Mouse (Mus musculus) bone marrow, adult 2 months (tissue): ENCODE data around the gene Myo10.

ENCODE experiments used
- CTCF ChIP-seq: fragments of 200-500 bp; IDR thresholded peaks from 2 replicates; pipeline ENCODE4 v1.5.1; 2011; ENCODE audit warnings: low read length, control low read depth; ENCODE audit not compliant: control insufficient read depth, insufficient read depth
- POLR2A ChIP-seq: fragments of 200-500 bp; IDR thresholded peaks from 2 replicates; pipeline ENCODE4 v1.6.1; 2011; ENCODE audit warnings: low read depth, mild to moderate bottlenecking, control low read depth, low read length, borderline replicate concordance; ENCODE audit not compliant: control insufficient read depth

DNA sequence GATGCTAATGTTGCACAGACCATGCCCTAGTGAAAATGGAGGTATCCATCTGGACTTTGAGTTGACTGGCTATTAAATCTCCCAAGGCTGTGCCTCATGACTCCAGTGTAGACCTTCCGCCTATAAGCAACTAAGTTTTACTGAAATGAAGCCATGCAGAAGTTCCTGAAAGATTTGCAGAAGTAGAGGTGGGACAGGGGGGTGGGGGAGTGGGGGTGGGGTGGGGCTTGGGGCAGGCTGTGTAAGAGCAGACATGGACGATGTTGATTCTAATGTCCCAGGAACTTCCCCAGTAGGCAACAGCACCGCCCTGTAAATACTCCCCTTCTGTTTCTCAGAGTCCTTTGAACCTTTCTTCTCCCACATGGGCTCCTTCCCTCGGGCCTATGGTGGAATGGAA, 16.9 kb upstream of the Myo10 start:
- TF ChIP-seq POLR2A (no peak), CTCF (no peak)
